Mouse (Mus musculus): ENCODE data around the gene Smdt1.

DNA sequence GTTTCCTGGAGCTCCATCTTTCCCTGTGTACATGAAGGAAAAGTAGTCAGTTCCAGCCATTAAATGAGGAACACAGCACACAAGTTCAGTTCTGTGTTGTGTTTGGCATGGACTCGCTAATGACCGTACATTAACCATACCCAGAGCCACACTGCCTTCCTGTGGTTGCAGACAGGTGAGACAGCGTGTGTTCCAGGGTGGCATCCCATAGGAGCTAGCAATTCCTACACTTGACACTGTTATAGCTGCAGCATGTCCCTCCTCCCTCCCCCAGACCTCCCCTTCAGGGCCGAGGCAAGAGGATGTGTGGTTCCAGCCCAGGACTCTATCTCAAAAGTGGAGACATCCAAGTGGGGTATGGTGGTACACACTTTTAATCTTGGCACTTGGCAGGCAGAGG is 11.6 kb downstream of the Smdt1 start:
- TF ChIP-seq CTCF (IDR thresholded peaks at IDR 0.05; ENCODE audit: low read depth, low read length) (no peak), EP300 (IDR thresholded peaks at IDR 0.05; ENCODE audit: insufficient read depth, low read depth, low read length) (no peak), POLR2A (IDR thresholded peaks at IDR 0.05; ENCODE audit: insufficient read depth, low read length) (no peak)

All from ES-Bruce4 (cell line).